Mouse (Mus musculus) spleen, adult 2 months (tissue): ENCODE results near the gene Rps6ka4.

ENCODE experiments used
- CTCF ChIP-seq: fragments of 200-500 bp; IDR thresholded peaks from 2 replicates; pipeline ENCODE4 v1.5.1; 2011; ENCODE audit warnings: mild to moderate bottlenecking, inconsistent platforms; ENCODE audit not compliant: insufficient read depth, insufficient read length, insufficient replicate concordance; ENCODE audit errors: extremely low read depth
- POLR2A ChIP-seq: fragments of 200-500 bp; IDR thresholded peaks from 2 replicates; pipeline ENCODE4 v1.6.1; 2011; ENCODE audit warnings: low read depth, low read length, inconsistent platforms

DNA sequence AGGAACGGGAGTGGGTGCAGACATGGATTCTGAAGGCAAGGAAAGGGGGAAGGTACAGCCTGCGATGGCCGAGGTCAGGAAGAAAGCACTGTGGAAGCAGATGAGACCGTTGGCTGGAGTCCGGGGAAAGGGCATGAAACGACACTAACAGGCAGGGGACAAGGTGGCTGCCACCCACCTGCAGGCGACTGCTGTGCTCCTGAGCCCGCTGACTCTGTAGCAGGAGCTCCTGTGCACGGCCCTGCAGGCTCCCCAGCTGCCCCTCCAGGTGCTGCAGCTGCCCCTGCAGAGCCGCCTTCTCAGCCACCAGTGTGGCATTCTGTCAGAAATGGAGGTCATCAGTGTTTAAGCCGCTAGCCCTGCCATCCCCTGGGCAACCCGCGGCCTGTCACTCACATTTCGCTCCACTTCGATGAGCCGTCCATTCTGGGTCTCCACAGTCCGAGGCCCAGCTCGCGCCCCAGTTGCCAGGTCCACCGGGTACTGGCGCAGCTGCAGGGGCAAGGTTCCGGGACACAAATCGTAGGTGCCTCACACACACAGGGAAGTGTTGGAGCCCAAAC is 9.2 kb upstream of the Rps6ka4 start:
- TF ChIP-seq CTCF (no peak), POLR2A (no peak)
